Mouse (Mus musculus) ovary, postnatal 14 days (tissue): ENCODE measurements around the gene Aldh16a1.

ENCODE experiments used
- DNase-seq: peaks from one replicate; pipeline ENCODE4 v3.0.0; 2022; ENCODE audit warnings: low spot score

Gene Aldh16a1

GRCm38 (mm10) chr7:45154096-45154992 lies at the start of gene Aldh16a1, which contains the start of gene Pih1d1:
Gene Aldh16a1 (minus strand): TSS chr7:45154584.
Gene Pih1d1 (plus strand): TSS chr7:45154303.
- peak; percentile 95 for DNase-seq

- no peak for DNase-seq
These were observed 48.3 kb upstream of the Aldh16a1 start for GRCm38 (mm10) chr7:45202654-45203053.

DNA sequence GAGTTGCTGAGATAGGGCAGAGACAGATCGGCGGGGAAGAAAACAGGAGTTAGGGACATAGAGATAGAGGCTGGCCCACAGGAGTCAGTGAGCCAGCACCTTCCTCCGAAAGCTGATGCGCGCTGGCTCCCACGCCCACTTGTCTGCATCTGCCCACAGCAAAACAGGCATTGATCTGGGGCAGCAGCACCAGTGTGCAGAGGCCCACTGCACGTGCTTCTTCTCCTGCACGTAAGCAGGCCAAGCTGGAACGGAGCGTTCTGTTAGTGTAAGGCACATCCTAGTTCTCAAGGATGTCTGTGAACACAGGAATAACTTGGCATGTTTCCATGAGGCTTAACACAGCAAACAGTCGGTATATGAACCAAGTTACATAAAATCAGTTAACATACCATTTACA lies 44.6 kb upstream of the Aldh16a1 start:
- no peak for DNase-seq

- DNase-seq: peak; percentile 57
These were observed 44.1 kb upstream of the Aldh16a1 start for GRCm38 (mm10) chr7:45198435-45198834.

DNA sequence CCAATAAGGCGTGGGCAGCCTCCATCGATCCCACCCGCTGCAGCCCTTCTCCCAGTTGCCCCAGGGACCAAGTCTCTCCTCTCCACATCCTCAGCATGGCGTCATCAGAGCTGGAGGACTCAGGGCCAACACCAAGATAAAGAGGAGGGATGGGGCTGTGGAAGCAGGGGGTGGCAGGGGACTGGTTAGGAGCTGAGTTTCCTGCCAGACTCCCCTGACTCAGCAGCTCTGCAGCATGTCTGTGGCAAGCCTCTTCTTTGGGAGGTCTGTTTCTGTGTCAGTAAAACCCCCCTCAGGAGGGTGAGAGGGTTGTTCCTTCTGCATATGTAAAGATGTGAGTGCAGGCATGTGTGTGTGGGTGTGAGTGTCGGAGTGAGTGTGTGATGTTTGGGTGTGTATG lies 42.6 kb upstream of the Aldh16a1 start:
- no peak for DNase-seq

DNA sequence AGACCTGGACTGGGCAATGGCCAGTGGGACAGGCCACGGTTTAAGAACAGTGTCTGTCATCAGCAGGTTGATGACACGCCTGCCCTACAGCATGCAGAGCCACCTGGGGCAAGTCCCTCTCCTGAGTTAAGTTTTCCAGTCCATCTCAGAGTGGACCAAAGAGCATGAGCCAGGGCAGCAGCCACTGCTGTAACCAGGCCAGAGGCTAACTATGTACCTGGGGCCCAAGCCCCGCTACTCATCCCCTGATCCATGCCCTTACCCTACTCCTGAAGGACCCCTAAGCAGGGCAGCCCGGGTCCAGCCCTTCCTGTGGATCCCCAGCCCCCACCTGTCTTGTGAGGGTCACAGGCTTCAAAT lies 41.8 kb upstream of the Aldh16a1 start:
- no peak for DNase-seq

DNA sequence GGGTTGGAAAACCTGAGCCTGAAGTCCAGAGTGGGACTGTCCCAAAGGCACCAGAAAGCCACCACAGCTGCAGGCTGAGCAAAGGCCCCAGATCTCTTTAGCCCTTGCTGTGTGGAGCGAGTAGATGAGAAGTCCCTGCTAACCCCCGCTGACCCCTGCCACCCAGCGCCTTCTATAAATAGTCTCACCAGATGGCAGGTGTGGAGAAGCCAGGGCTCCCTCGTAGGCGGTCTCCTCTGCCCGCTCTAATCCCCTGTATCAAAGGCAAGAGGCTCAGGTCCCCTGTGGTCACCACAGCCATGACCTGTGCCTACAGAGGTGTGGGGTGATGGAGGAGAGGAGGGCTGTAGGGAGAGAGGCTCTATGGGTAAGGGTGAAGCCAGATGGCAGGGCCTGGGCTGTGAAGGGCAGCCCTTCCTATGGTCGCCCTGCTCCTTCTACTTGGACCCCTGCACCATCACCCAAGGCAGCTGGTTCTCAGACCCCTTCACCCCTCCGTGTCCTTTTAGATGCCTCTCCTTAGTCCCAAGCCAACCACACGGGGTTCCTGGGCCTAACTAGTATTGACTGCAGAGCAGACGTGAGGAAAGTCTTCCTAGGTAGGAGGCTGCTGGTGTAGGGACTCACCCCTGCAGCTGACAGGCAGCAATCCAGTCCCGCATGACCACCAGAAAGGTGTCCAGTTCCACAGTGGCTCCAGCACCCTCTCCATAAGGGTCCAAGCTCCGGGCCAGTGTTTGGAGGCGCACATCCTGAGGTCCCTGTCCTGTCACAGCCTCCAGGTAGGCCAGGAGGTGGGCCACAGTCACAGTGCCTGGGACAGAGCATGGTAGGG lies 41.2 kb upstream of the Aldh16a1 start:
- no peak for DNase-seq

DNA sequence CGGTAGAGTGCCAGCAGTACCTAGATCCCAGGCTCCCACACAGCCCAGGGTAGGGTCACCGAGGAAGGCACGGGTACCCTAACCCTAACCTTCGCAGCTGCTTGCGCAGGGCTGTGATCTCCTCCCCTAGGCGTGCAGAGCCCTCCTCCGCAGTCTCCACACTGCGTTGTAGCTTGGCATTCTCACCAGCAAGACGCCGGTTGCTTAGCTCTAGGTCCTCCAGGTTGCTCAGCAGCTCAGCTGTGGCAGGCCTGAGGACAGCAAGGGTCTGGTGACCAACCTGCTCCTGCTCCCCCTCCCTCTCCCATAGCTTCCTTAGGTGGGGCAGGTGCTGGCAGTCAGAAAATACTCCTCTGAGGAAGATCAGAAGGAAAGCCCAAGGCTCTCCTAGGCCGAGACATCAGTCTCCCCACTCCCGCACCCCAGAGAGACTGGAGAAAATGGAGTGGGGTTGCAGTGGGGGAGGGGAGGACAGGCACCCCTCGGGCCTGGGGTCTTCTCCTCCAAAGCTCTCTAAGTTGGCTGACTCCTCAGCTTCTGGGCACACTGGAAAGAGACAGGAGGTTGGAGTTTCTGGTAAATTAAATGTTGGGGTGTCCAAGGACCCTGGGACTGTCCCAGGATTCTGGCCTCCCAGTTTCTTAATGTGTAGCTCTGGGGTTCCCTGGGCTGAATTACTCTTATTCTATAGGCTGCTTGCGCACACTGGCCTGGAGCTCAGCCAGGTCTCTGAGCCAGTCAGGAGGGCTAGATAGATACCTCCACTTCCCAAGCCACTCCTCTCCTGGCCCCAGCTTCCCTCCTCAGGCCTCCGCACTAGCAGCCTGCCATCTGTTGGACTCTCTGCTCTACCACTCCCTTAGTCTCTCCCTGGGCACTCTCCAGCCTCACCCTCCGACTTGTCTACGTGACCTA lies 39.7 kb upstream of the Aldh16a1 start:
- no peak for DNase-seq

- no peak for DNase-seq
These were observed 39.0 kb upstream of the Aldh16a1 start for GRCm38 (mm10) chr7:45193406-45193805.

GRCm38 (mm10) chr7:45192585-45193310 lies 38.4 kb upstream of the Aldh16a1 start:
- DNase-seq: no peak

GRCm38 (mm10) chr7:45191803-45192363 lies 37.5 kb upstream of the Aldh16a1 start:
- no peak for DNase-seq

- DNase-seq: no peak
These were observed 36.8 kb upstream of the Aldh16a1 start for GRCm38 (mm10) chr7:45191161-45191560.

- no peak for DNase-seq
These were observed 35.8 kb upstream of the Aldh16a1 start for GRCm38 (mm10) chr7:45190186-45190585.

DNA sequence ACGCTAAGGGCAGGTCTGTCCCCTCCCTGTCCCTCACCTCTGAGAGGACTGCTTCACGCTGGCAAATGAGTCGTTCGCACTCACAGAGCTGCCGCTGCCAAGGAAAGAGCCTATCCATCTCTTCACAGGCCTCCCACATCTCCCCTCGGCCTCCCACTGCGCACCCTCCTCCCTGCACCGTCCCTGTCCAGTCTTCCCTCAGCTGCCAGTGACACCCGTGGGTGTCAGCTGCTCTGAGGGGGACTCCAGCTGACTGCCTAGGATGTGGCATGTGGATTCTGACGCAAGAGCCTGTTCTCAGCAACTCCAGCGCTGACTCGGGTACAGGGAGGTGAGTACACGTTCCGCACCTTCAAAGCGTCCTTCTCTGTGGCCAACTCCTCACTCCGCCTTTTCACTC lies 35.2 kb upstream of the Aldh16a1 start:
- no peak for DNase-seq

DNA sequence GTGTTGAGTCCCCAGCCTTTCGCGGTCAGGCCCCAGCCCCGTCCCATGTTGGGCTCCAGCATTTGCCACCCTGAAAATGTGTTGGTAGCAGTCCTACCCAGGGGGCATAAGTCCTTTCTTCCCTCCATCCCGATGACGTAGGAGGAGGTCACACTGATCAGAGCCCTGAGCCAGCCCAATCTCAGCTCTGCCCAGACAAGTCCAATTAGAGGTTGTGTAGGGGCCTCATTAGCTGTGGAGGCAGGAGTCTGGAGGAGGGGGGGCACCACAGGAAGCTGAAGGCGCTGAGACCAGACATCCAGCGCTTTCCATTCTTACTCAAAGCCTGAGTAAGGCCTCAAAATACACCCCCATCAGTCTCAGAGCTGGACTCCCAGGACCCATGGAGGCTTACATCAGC lies 31.5 kb upstream of the Aldh16a1 start:
- no peak for DNase-seq

DNA sequence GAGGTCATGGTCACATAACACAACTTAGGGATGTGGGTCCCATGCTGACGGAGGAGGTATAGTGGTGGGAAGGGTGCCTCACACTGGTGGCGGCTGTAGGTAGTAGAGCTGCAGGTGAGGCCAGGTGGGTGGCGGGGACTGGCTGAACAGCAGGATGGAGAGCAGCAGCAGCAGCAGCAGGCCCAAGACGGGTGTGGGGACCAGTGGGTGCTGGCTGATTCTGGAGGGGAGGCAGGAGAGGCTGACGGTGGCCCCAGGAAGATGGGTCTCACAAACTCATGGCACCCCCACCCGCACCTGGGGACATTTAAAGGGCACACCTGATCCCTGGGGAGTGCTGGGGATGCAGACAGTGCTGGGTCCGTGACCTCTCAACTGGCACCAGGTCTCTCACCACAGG lies 29.3 kb upstream of the Aldh16a1 start:
- DNase-seq: no peak

- no peak for DNase-seq
These were observed 28.2 kb upstream of the Aldh16a1 start for GRCm38 (mm10) chr7:45182606-45183005.

DNA sequence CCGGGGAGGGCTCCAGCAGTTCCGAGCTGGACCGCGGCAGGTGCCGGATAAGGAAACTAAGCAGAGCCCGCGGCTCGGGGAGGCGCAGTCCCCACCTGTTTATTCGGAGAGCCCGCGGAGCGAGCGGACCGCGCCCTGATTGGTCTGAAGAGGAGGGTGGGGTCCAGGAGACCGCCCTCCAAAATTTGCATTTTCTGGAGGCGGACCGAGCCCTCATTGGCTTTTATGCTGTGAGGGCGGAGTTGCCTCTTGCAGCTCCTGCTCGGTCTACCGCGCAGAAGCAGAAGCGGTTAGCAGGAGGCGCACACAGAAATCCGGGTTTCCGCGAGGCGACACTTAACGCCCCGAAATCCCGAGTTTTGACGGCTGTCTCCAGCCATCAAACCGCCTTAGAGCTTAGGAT lies 27.8 kb upstream of the Aldh16a1 start:
- DNase-seq: peak; percentile 75

DNA sequence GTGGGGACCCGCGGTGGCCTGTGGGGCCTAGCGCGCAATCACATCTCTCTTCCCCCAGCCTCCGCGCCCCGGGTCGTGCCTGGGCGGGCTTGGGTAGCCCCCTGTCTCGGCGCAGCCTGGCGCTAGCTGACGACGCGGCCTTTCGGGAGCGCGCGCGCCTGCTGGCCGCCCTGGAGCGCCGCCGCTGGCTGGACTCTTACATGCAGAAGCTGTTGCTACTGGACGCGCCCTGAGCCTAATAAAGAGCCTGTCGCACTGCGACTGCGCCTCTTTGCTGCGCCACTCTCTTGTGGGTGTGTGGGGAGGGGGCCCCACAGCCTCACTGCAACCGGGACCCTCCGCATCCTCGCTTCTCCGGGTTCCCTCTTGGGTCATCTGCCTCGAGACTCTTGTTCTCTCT lies 27.2 kb upstream of the Aldh16a1 start:
- DNase-seq: no peak

DNA sequence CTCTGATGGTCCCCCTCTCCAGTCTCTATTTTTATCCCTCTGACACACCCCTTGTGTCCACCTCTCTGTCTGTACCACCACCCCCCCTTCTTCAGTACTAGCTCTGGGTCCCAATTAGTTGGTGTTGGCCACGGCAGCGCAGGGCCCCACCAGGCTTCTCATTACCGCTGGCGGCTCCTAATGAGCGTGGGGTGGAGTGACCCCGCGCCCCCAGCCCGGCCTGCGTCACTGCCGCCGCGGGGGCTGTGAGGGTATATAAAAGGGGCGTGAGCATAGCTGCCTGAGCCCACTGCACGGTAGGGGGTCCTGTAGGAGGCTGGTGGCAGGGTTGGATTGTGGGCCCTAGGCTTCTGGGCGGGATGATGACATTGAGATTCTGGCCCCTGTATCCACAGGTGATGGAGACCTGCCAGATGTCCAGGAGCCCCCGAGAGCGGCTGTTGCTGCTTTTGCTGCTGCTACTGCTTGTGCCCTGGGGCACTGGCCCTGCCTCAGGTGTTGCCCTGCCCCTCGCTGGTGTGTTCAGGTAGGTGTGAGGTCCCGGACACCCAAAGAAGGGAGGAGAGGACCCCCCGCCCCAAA lies 26.6 kb upstream of the Aldh16a1 start, which contains the start of gene Pth2:
Gene Pth2 (plus strand): TSS at position 100 of the 582 bp plus-strand sequence.
- DNase-seq: no peak
